Mouse (Mus musculus) liver, adult 2 months (tissue): ENCODE measurements around the gene Lexm.

Experiments
- CTCF ChIP-seq: fragments of 200-500 bp; IDR thresholded peaks from 2 replicates; pipeline ENCODE4 v1.5.1; 2011; ENCODE audit warnings: low read depth, low read length, control low read depth
- POLR2A ChIP-seq: fragments of 200-500 bp; IDR thresholded peaks from 2 replicates; pipeline ENCODE4 v1.6.1; 2011; ENCODE audit warnings: low read length, control low read depth; ENCODE audit not compliant: insufficient read depth; ENCODE audit errors: extremely low read depth

GRCm38 (mm10) chr4:106664697-106665096 is 47.7 kb upstream of the Lexm start:
- TF ChIP-seq CTCF (no peak), POLR2A (no peak)
